Mouse (Mus musculus) urinary bladder, postnatal 36 days (tissue): Measurements from ENCODE around the gene Zfp354b.

Experiments used
- DNase-seq, 2 experiments: peaks; one replicate each; pipeline ENCODE4 v3.0.0; 2022; ENCODE audit warnings: low spot score in 2 of 2, mixed read lengths in 1 of 2

The Zfp354b gene

GRCm38 (mm10) chr11:50931451-50931866, at the start of gene Zfp354b:
Zfp354b (minus strand) TSS chr11:50931633.
- DNase-seq = peak; percentile 70 to 81

DNA sequence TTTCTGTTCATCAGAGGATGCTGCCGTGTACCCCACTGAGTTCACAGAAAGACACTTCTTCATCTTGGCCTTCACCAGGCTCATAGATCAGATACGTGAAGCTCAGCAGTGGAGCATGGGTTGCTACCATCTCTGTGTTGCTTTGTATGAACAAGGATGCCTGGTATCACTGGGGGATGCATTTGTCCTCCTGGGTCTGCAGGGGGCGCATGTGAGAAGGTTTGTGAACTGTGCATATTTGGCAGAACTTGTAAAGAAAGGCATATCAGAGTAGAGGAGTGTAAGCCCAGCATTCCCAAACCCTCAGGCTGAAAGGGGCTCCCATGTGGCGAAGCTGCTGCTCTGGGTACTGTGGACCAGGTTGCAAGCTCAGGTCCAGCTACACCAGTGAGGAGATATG, 45.8 kb upstream of the Zfp354b start:
- DNase-seq = no peak

DNA sequence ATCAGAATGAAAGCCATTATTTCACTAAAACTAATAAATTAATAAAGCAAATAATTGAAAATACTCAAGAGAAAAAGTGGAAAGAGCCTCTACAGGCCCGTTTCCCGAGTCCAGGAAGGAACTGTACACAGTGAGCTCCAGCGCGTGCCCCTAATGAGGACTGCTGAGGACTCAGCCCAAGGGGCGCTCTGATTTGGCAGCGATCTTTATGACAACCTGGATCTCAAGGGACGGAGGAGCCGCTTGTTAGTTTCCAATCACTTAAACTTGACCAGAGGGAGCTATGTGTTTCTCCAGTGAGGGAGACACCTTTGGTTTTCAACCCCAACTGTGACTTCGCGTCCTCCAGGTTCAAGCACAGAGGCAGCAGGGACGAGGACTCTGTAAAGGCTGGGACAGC, 34.8 kb upstream of the Zfp354b start, which contains the start of gene Olfr1378:
TSS of gene Olfr1378 (plus strand) at position 301 of the 400 bp plus-strand sequence.
- no peak for DNase-seq

DNA sequence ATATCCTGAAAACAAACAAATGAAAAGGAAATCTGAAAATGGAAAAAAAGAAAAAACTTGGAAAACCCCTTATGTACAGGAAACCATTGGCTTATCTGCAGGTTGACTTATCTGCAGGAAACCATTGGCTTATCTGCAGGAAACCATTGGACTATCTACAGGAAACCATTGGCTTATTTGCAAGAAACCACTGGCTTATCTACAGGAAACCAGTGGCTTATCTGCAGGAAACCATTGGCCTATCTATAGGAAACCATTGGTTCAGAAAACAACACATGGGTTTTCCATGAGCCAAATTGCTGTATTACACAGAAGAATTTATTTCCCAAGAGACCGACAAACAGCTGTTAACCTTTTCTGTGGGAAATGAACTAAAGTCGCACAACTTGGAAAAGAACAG, 33.5 kb upstream of the Zfp354b start:
- no peak for DNase-seq

- DNase-seq = no peak
These were observed 22.2 kb upstream of the Zfp354b start, which contains the start of gene Prop1 for GRCm38 (mm10) chr11:50953665-50954064. Prop1 (minus strand) TSS chr11:50953765.

- DNase-seq = no peak
These were observed 20.9 kb upstream of the Zfp354b start for GRCm38 (mm10) chr11:50952290-50952689.

GRCm38 (mm10) chr11:50943506-50943905, 12.1 kb upstream of the Zfp354b start, which contains the start of gene 4933414I15Rik:
4933414I15Rik (minus strand) TSS chr11:50943765.
- no peak for DNase-seq

DNA sequence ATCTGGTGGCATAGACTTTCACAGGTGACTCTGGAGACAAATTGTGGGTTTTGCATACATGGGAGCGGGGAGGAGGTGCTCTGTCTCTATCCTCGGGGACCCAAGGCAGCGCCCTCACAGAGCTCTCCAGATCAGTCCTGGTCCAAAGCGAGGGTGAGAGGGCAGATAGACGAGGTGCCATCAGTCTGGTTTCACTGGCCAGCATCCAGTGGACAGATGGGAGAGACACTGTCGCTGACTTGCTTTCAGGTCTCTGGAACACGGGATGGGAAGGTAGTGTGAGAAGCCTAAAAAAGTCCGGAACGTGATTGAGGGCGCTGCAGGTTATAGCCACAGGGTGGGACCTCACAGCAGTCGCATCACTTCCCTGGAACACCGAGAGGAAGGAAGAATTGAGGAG, 11.0 kb upstream of the Zfp354b start:
- no peak for DNase-seq

- DNase-seq = no peak
These were observed 8.4 kb upstream of the Zfp354b start for GRCm38 (mm10) chr11:50939621-50940366.

DNA sequence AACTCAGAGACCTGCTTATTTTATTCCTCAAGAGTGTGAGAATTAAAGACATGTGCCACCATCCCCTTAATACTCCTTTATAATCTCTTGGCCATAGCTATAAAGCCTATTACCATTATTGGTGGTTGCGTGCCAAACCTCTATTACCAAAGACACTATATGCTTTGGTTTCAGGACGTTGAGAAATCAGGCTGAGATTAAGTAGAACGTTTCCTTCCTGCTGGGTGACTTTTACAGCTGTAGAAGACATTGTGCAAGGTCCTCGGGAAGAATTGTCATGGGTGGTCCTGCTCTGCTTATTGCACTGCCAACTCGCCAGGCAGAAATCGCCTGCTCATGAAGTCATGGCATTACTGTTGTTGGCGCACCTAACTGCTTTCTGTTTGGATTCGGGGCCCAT, 7.0 kb upstream of the Zfp354b start:
- no peak for DNase-seq

- DNase-seq = no peak
These were observed 607 bp upstream of the Zfp354b start for GRCm38 (mm10) chr11:50932040-50932439.

GRCm38 (mm10) chr11:50931021-50931420, 412 bp downstream of the Zfp354b start:
- DNase-seq = no peak

DNA sequence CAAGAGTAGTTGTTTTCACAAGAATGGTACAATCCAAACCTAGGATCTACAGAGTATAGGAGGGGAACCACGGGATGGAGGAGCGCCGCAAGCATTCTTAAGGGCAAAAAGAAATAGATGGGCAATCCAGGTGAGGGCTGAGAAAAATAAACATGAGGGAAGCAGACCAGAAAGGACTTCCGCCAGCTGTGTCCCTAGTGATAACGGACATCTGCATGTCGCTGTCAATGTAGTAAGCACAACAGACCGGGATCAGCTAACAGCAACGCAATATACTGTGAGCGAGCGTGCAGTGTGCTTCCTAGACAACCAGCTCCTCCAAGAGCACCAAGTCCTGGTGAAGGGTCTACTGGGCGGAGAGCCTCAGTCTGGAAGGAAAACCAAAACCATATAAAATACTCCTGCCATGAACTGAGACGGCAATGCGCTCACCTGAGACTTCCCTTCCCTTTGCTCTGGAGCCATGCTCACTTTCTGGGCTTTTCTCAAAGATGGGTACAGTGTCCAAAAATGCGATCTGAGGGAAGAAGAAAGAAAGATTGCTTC, 891 bp downstream of the Zfp354b start:
- no peak for DNase-seq

- peak; percentile 79 to 90 for DNase-seq
These were observed 15.6 kb downstream of the Zfp354b start, which contains the start of gene Zfp2 for GRCm38 (mm10) chr11:50915671-50916320. Zfp2 (minus strand) TSS chr11:50916165.

DNA sequence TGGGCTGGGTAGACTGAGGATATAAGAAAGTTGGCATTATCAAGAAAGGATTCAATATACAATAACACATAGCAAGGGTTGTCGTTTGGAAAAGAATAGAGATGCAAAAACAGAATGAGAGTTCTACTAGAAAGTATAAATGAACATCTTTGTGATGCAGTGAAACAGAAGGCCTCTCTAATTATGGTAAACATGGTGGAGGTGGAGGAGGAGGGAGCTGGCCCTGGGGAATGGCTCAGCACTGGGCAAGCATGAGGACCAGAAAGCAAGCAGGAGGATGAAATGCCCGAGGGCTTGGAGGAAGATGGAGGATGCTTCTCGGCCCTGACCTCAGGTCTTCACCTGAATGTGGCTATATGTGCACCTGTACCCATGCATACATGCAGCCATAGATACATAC, 17.0 kb downstream of the Zfp354b start:
- DNase-seq = no peak

DNA sequence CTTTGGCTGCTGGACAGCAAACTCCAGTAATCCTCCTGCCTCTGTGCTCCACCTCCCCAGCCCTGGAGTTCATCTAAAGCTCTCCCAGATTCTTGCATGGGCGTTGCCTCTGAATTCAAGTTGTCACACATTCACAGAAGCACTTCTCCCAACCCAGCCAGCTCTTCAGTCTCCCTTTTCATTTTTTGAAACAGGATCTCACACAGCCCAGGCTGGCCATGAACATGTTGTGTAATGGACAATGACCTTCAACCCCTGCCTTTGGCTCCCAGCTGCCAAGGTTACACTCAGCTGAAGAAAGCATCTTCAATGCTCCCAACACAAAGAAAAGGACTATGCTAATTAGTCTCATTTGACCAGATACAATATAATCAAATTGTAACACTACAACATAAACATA, 18.1 kb downstream of the Zfp354b start:
- DNase-seq = no peak

- no peak for DNase-seq
These were observed 23.3 kb downstream of the Zfp354b start for GRCm38 (mm10) chr11:50908136-50908535.

- no peak for DNase-seq
These were observed 34.1 kb downstream of the Zfp354b start for GRCm38 (mm10) chr11:50897359-50897758.

DNA sequence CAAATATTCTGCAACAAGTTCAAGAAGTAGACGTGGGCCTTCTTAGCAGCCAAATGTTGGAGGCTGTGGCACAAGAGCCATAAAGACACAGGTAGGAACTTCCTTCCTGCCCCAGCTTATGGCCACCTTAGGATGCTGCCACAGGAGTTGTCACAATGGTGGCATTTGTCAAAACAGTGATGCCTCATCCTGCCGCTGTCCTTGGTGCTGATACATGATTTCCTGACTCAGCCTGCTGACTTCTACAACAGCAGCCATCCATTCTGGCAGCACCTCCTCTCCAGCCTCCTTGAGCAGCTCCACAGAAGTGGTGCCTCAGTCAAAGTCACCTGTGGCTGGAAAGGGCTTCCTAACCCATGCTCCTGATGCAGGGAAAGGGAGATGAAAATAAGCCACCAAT, 39.0 kb downstream of the Zfp354b start:
- no peak for DNase-seq

GRCm38 (mm10) chr11:50887390-50888128, 43.9 kb downstream of the Zfp354b start, which contains the start of gene Zfp454:
Zfp454 (minus strand) TSS chr11:50887651.
- peak; percentile 68 to 85 for DNase-seq

DNA sequence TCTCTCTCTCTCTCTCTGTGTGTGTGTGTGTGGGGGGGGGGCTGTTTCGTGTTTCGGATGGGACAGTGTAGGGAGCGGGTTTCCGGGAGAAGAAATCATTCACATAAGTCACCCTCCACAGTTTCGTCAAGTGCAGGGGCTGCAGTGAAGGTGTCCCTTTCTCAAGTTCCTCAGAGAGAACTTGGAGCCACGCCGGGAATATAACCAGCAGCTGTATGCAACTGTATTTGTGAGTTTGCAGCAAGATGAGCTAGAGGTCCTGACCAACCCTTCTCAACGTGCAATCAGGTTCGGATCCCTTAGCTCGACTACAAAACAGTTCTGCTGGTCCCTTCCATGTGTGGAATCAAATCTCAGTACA, 44.5 kb downstream of the Zfp354b start:
- no peak for DNase-seq
